Mouse (Mus musculus) limb, embryonic 11.5 days (tissue): Measurements from ENCODE around the gene Gm7137. TPM values are rescaled to one million over a fixed set of nuclear protein-coding genes. Genes with fewer than 3 reads are reported as not detected.
"Not testable (repeated sequence)": the region's sequence is repeated elsewhere in the genome, so short reads cannot be mapped to it uniquely, and the experiment has no call there.

Experiments used
- ATAC-seq: fragments of 200-750 bp; cut with Nextera tagmentation; 2 replicates; pipeline ENCODE4 v1.8.0; 2017; ENCODE audit warnings: low read depth; ENCODE audit not compliant: insufficient number of reproducible peaks, low FRiP score, low TSS enrichment
- DNase-seq: peaks from one replicate; pipeline ENCODE4 v3.0.0-alpha.2; 2015; ENCODE audit warnings: low spot score
- H3K27ac ChIP-seq: fragments of 300-500 bp; sonication (generic); replicated peaks from 2 replicates; pipeline ENCODE4 v1.5.1; 2014; ENCODE audit warnings: low read depth, mild to moderate bottlenecking, low read length
- H3K27me3 ChIP-seq: fragments of 300-500 bp; sonication (generic); 2 replicates; pipeline ENCODE4 v1.6.1; 2014; ENCODE audit warnings: mild to moderate bottlenecking, low read length, mixed read lengths; ENCODE audit not compliant: control insufficient read depth, insufficient read depth
- H3K36me3 ChIP-seq: fragments of 300-500 bp; sonication (generic); 2 replicates; pipeline ENCODE4 v1.6.1; 2014; ENCODE audit warnings: mild to moderate bottlenecking, low read length, moderate library complexity, mixed read lengths; ENCODE audit not compliant: control insufficient read depth, insufficient read depth
- H3K4me1 ChIP-seq: fragments of 300-500 bp; sonication (generic); 2 replicates; pipeline ENCODE4 v1.6.1; 2014; ENCODE audit warnings: low read length, mixed read lengths; ENCODE audit not compliant: control insufficient read depth, insufficient read depth
- H3K4me2 ChIP-seq: fragments of 300-500 bp; sonication (generic); 2 replicates; pipeline ENCODE4 v1.6.1; 2014; ENCODE audit warnings: low read depth, mild to moderate bottlenecking, moderate library complexity; ENCODE audit not compliant: severe bottlenecking
- H3K4me3 ChIP-seq: fragments of 300-500 bp; sonication (generic); 2 replicates; pipeline ENCODE4 v1.5.1; 2014; ENCODE audit warnings: low read depth, low read length
- H3K9ac ChIP-seq: fragments of 300-500 bp; sonication (generic); 2 replicates; pipeline ENCODE4 v1.6.1; 2014; ENCODE audit warnings: mild to moderate bottlenecking, low read length
- H3K9me3 ChIP-seq: fragments of 300-500 bp; sonication (generic); 2 replicates; pipeline ENCODE4 v1.6.1; 2016; ENCODE audit warnings: low read length; ENCODE audit not compliant: control insufficient read depth
- WGBS: fragments of 180-500 bp; shearing (Covaris S2); extraction: QIAGEN DNeasy Blood & Tissue Kit; methylation state at CpG from one replicate; pipeline ENCODE4 v1.1.7; 2014; 5-methylcytosine and 5-hydroxymethylcytosine counted together
- polyA plus RNA-seq: library from polyadenylated mRNA; unstranded; fragments of >200 nt; fragmentation: Nextera tagmentation; extraction: Ambion mirVana; gene quantifications from 2 replicates; pipeline ENCODE4 v1.2.1, GENCODE M21; 2014

The Gm7137 gene
- not detected in 2 replicates for polyA plus RNA-seq

GRCm38 (mm10) chr10:77787876-77788275, at the start of gene Gm7137:
TSS of gene Gm7137 (minus strand) at chr10:77788200.
- no CpG with 5 or more reads among the region's 1 CpGs for WGBS

GRCm38 (mm10) chr10:77835647-77836046, 47.6 kb upstream of the Gm7137 start, which contains the start of gene Krtap10-10:
TSS of gene Krtap10-10 (plus strand) at chr10:77835947.
- H3K4me1 ChIP-seq, result no peaks in the 10 kb centered on the region
- no peak within 1 kb of the TSS for H3K4me3 ChIP-seq
- H3K4me2 ChIP-seq, result no peak within 1 kb of the TSS
- no peaks in the 10 kb centered on the region for H3K9me3 ChIP-seq
- H3K27me3 ChIP-seq, result no peaks in the 10 kb centered on the region
- H3K36me3 ChIP-seq, result no peaks in the 10 kb centered on the region; the same call in 1 of the 2 replicates
- WGBS, result 74% methylated on average over 9 of the region's 9 CpGs
- H3K9ac ChIP-seq, result no peak within 1 kb of the TSS
- DNase-seq (no peak), ATAC-seq (no peak)
- H3K27ac ChIP-seq, result no peak within 1 kb of the TSS

More at GRCm38 (mm10) chr10:77787876-77788275, at the start of gene Gm7137:
- not testable (repeated sequence) for H3K4me1 ChIP-seq, H3K36me3 ChIP-seq, H3K4me2 ChIP-seq, DNase-seq, ATAC-seq, H3K27ac ChIP-seq, H3K27me3 ChIP-seq, H3K9ac ChIP-seq, H3K9me3 ChIP-seq, H3K4me3 ChIP-seq

GRCm38 (mm10) chr10:77826951-77827350, 39.0 kb upstream of the Gm7137 start, which contains the start of gene Krtap10-4:
TSS of gene Krtap10-4 (minus strand) at chr10:77827095.
- 77% methylated on average over 6 of the region's 6 CpGs for WGBS
- no peak within 1 kb of the TSS for H3K9ac ChIP-seq
- no peaks in the 10 kb centered on the region for H3K36me3 ChIP-seq
- H3K4me2 ChIP-seq, result no peak within 1 kb of the TSS
- H3K9me3 ChIP-seq, result no peaks in the 10 kb centered on the region
- 0 out of 2 replicates have a peak, but pooled peaks cover 2% of the 10 kb centered on the region for H3K4me1 ChIP-seq
- no peak within 1 kb of the TSS for H3K4me3 ChIP-seq
- H3K27ac ChIP-seq, result no peak within 1 kb of the TSS
- no peak for DNase-seq
- no peak for ATAC-seq
- no peaks in the 10 kb centered on the region for H3K27me3 ChIP-seq

GRCm38 (mm10) chr10:77819203-77819602, 31.2 kb upstream of the Gm7137 start:
- no peak overlapping the region for H3K4me3 ChIP-seq
- H3K27me3 ChIP-seq, result no peaks in the 10 kb centered on the region
- H3K36me3 ChIP-seq, result no peaks in the 10 kb centered on the region
- 0 out of 2 replicates have a peak, but pooled peaks cover 4% of the 10 kb centered on the region for H3K4me1 ChIP-seq
- DNase-seq (no peak), ATAC-seq (no peak)
- H3K4me2 ChIP-seq, result no peak overlapping the region
- WGBS, result 44% methylated on average over 4 of the region's 4 CpGs
- no peaks in the 10 kb centered on the region for H3K9me3 ChIP-seq
- no peak overlapping the region for H3K27ac ChIP-seq
- H3K9ac ChIP-seq, result no peak overlapping the region

GRCm38 (mm10) chr10:77818523-77818922, 30.5 kb upstream of the Gm7137 start:
- Histone ChIP-seq H3K27ac (no peak overlapping the region), H3K4me2 (no peak overlapping the region), H3K27me3 (no peaks in the 10 kb centered on the region), H3K9me3 (no peaks in the 10 kb centered on the region), H3K36me3 (no peaks in the 10 kb centered on the region), H3K4me3 (no peak overlapping the region), H3K4me1 (0 out of 2 replicates have a peak, but pooled peaks cover 4% of the 10 kb centered on the region), H3K9ac (no peak overlapping the region)
- 89% methylated on average over 4 of the region's 4 CpGs for WGBS
- DNase-seq, result no peak
- ATAC-seq, result no peak

GRCm38 (mm10) chr10:77815514-77815913, 27.5 kb upstream of the Gm7137 start:
- Histone ChIP-seq H3K4me1 (0 out of 2 replicates have a peak, but pooled peaks cover 4% of the 10 kb centered on the region), H3K4me2 (no peak overlapping the region), H3K27me3 (no peaks in the 10 kb centered on the region), H3K9ac (no peak overlapping the region), H3K9me3 (no peaks in the 10 kb centered on the region), H3K36me3 (no peaks in the 10 kb centered on the region), H3K4me3 (no peak overlapping the region), H3K27ac (no peak overlapping the region)
- ATAC-seq, result no peak
- WGBS, result 28% methylated on average over 5 of the region's 5 CpGs
- peak; percentile 66 for DNase-seq

GRCm38 (mm10) chr10:77814382-77814781, 26.4 kb upstream of the Gm7137 start, which contains the start of gene Gm2696:
TSS of gene Gm2696 (plus strand) at chr10:77814682.
- no peak within 1 kb of the TSS for H3K4me2 ChIP-seq
- no peak within 1 kb of the TSS for H3K27ac ChIP-seq
- ATAC-seq (no peak), DNase-seq (no peak)
- H3K4me1 ChIP-seq, result 0 out of 2 replicates have a peak, but pooled peaks cover 4% of the 10 kb centered on the region
- H3K9me3 ChIP-seq, result peaks cover 4% of the 10 kb centered on the region; the same call in 1 of the 2 replicates
- WGBS, result 55% methylated on average over 4 of the region's 4 CpGs
- no peaks in the 10 kb centered on the region for H3K27me3 ChIP-seq
- no peak within 1 kb of the TSS for H3K4me3 ChIP-seq
- no peak within 1 kb of the TSS for H3K9ac ChIP-seq
- no peaks in the 10 kb centered on the region for H3K36me3 ChIP-seq

- Histone ChIP-seq H3K4me1 (no peaks in the 10 kb centered on the region), H3K27me3 (no peaks in the 10 kb centered on the region), H3K4me3 (no peak within 1 kb of the TSS), H3K9ac (no peak within 1 kb of the TSS), H3K36me3 (no peaks in the 10 kb centered on the region), H3K27ac (no peak within 1 kb of the TSS), H3K4me2 (no peak within 1 kb of the TSS), H3K9me3 (peaks cover 4% of the 10 kb centered on the region; the same call in 1 of the 2 replicates)
- DNase-seq, result no peak
- no peak for ATAC-seq
- WGBS, result 69% methylated on average over 5 of the region's 5 CpGs
These were observed 23.7 kb upstream of the Gm7137 start, which contains the start of gene Gm9507 for GRCm38 (mm10) chr10:77811743-77812142. TSS of gene Gm9507 (minus strand) at chr10:77811843.

- H3K36me3 ChIP-seq, result no peaks in the 10 kb centered on the region
- 82% methylated on average over 3 of the region's 3 CpGs for WGBS
- no peak overlapping the region for H3K27ac ChIP-seq
- H3K4me1 ChIP-seq, result no peaks in the 10 kb centered on the region
- H3K4me2 ChIP-seq, result no peak overlapping the region
- no peaks in the 10 kb centered on the region for H3K9me3 ChIP-seq
- ATAC-seq (no peak), DNase-seq (no peak)
- no peak overlapping the region for H3K4me3 ChIP-seq
- no peak overlapping the region for H3K9ac ChIP-seq
- no peaks in the 10 kb centered on the region for H3K27me3 ChIP-seq
These were observed 16.1 kb upstream of the Gm7137 start for GRCm38 (mm10) chr10:77804095-77804494.
